Mouse (Mus musculus): ENCODE measurements around the gene Rinl.

Gene Rinl

GRCm38 (mm10) chr7:28808957-28809393 is 20.2 kb downstream of the Rinl start:
- DNase-seq (ENCODE audit: low read depth, low spot score): peak; percentile 94

GRCm38 (mm10) chr7:28809401-28810089 is 20.8 kb downstream of the Rinl start:
- peak; percentile 74 for DNase-seq (ENCODE audit: low read depth, low spot score)

DNA sequence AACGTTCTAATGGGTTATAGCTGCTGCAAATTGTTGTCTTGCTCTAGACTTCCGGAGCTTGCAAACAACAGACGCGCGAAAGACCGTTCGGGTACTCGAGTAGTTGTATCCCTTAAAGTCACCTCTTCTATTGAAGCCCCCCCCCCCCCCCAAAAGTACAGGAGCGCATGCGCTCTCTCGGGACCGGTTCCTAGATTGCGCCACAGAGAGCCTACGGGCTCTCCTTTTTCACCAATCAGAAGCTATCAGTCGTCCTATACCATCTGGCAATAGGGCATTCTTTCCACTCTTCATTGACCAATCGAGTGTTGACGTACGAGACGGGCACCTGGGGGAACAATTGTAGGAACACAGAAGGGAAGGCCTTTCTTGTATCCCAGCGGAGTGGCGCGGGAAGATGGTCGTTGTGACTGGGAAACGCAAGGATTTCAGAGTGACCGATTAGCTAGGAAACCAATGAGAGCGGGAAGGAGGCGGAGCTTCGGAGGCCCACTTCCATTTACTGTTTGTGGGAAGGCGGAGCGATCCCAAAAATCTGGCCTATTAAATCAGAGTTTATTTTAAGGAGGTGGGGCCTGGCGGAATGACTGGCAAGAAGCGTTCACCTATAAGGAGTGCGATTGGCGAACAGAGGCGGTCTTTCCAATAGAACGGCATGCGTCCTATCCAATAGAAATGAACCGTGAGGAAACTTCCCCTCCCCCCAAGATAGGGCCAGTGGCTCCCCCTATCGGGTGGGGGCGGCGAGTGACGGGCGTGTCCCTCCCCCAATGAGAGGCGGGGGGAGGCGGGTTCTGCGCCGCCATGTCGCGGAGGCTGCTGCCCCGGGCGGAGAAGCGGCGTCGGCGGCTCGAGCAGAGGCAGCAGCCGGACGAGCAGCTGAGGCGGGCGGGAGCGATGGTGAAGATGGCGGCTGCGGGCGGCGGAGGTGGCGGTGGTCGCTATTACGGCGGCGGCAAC is 21.6 kb downstream of the Rinl start:
- DNase-seq (ENCODE audit: low read depth, low spot score): peak; percentile 100

- peak; percentile 96 for DNase-seq (ENCODE audit: low read depth, low spot score)
Measured at GRCm38 (mm10) chr7:28811228-28811627, 22.5 kb downstream of the Rinl start.

GRCm38 (mm10) chr7:28811640-28812275 is 23.0 kb downstream of the Rinl start:
- DNase-seq (ENCODE audit: low read depth, low spot score): no peak

GRCm38 (mm10) chr7:28812436-28812835 is 23.7 kb downstream of the Rinl start:
- no peak for DNase-seq (ENCODE audit: low read depth, low spot score)

GRCm38 (mm10) chr7:28812949-28813348 is 24.2 kb downstream of the Rinl start:
- no peak for DNase-seq (ENCODE audit: low read depth, low spot score)

- DNase-seq (ENCODE audit: low read depth, low spot score): no peak
Measured at GRCm38 (mm10) chr7:28814306-28815034, 25.7 kb downstream of the Rinl start.

GRCm38 (mm10) chr7:28815230-28815629 is 26.5 kb downstream of the Rinl start:
- no peak for DNase-seq (ENCODE audit: low read depth, low spot score)

GRCm38 (mm10) chr7:28816201-28816600 is 27.4 kb downstream of the Rinl start:
- no peak for DNase-seq (ENCODE audit: low read depth, low spot score)

DNA sequence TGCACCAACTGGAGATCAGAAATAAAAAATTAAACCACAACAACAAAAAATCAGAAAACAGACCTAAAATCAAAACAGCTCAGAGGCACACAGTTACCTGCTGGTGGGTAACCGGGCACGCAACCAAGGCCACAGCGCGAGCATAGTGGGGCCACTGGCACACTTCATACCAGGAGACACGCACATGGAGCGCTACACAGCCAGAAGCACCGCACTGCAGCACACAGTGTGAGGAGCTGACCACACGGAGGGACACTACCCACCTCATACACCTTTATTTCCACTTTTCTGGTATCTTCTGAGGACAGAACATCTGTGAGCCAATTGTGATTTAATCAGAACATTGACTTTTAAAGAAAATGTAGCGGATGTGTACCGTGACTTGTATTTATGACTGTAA is 28.2 kb downstream of the Rinl start:
- DNase-seq (ENCODE audit: low read depth, low spot score): no peak

GRCm38 (mm10) chr7:28817524-28817923 is 28.8 kb downstream of the Rinl start:
- DNase-seq (ENCODE audit: low read depth, low spot score): no peak

DNA sequence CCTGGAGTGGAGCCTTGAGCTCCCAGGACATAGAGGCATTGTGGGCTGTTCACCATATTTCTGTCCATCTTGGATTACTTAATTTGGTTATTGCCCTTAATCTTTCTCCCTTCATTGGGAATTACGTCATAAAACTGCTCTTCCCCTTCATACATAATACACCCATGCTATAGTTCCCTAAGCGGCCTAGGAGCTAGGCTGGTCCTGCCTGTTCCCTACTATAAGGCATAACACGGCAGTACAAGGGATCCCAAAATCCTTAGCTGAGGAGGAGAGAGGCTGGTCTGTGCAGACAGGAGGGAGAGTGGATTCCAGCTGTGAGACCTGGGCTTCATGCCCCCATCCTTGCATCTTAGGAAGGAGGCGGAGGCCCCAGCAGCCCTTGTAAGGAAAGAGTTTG is 29.2 kb downstream of the Rinl start:
- no peak for DNase-seq (ENCODE audit: low read depth, low spot score)

GRCm38 (mm10) chr7:28818436-28818835 is 29.7 kb downstream of the Rinl start:
- DNase-seq (ENCODE audit: low read depth, low spot score): no peak

- DNase-seq (ENCODE audit: low read depth, low spot score): no peak
Measured at GRCm38 (mm10) chr7:28818861-28819452, 30.2 kb downstream of the Rinl start.

DNA sequence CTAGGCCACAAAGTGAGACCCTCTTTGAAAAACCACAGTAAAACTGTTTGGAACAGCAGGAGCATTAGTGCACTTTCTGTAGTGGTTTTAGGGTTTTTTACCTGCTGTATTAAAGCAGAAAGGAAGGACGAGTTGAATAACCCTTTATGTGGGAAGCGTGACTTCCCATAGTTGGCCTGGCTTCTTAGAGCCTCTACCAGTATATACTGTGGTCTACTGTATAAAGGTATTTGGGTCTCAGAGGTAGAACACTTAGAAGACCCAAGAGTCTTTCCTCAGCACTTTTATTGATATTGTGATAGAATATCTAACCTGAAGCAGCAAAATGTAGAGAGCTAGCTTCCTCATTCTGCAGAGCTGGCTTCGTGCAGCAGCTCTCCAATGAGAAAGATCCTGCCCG is 30.8 kb downstream of the Rinl start:
- no peak for DNase-seq (ENCODE audit: low read depth, low spot score)

GRCm38 (mm10) chr7:28820358-28821260 is 31.8 kb downstream of the Rinl start:
- no peak for DNase-seq (ENCODE audit: low read depth, low spot score)

DNA sequence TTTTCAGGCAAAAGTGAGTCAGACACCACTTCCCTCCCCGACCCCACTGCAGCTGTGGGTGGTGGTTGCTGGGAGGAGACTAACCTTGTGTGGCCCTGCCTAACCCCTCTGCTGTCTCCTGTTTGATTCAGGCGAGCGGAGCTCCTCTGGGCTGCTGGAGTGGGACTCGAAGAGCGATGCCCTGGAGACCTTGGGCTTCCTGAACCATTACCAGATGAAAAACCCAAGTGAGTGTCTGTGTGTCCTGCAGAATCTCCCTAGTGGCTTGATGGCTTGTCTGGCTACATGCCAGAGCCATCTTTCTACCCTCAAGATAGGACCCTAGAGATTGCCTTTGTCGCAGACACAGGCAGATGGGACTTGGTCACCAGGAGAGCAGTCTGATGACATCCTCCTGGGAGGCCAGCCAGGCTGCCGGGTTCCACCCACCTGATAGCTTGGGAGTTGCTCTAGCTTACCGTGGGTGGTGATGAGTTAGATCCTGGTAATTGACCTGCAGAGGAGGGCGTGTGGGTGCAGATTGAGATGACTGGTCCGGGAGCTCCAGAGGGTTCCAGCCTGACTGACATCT is 32.6 kb downstream of the Rinl start:
- no peak for DNase-seq (ENCODE audit: low read depth, low spot score)

DNA sequence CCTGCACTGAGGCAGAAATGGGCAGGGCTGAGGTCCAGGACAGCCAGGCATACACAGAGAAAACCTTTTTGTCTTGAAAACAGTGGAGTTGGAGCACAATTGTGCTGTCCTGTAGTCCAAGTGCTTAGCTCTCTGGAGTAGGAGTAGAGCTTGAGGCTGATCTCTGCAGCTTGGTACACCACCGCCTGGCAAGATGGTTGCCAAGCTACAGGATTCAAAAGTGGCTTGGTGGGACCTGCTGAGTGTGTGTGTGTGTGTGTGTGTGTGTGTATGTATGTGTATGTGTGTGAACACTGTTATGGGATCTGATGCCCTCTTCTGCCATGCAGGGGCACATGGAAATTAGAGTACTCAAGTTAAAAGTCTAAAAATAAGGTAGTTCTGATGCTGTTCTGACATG is 33.8 kb downstream of the Rinl start:
- no peak for DNase-seq (ENCODE audit: low read depth, low spot score)
